Mouse (Mus musculus) retina, adult 2 months (tissue): ENCODE measurements at regions not wholly inside any gene's neighbourhood (a gene's known extent, or its start where the extent isn't known, plus 50 kb on each side); places are given as distances from the start of the nearest gene placed in this dataset.
"Not testable (repeated sequence)": the region's sequence is repeated elsewhere in the genome, so short reads cannot be mapped to it uniquely, and the experiment has no call there.

Experiments used
- DNase-seq: peaks from one replicate; pipeline ENCODE4 v3.0.0-alpha.2; 2012; ENCODE audit warnings: low read depth, low spot score

GRCm38 (mm10) chr14:54148626-54149025, 105.3 kb downstream of the Dad1 start:
- no peak for DNase-seq

- no peak for DNase-seq
Measured at GRCm38 (mm10) chr14:54148121-54148520, 105.8 kb downstream of the Dad1 start.

- no peak for DNase-seq
Measured at GRCm38 (mm10) chr14:54147546-54147945, 106.4 kb downstream of the Dad1 start.

GRCm38 (mm10) chr14:54145743-54146741, 107.9 kb downstream of the Dad1 start:
- DNase-seq: no peak

GRCm38 (mm10) chr14:54143828-54144227, 110.1 kb downstream of the Dad1 start:
- DNase-seq: no peak

GRCm38 (mm10) chr14:54138288-54138687, 115.6 kb downstream of the Dad1 start:
- no peak for DNase-seq

- no peak for DNase-seq
Measured at GRCm38 (mm10) chr14:54136538-54136937, 117.4 kb downstream of the Dad1 start.

GRCm38 (mm10) chr14:54128334-54128733, 125.6 kb downstream of the Dad1 start:
- no peak for DNase-seq

- no peak for DNase-seq
Measured at GRCm38 (mm10) chr14:54125510-54125909, 128.4 kb downstream of the Dad1 start.

GRCm38 (mm10) chr14:54121973-54122372, 131.9 kb downstream of the Dad1 start:
- no peak for DNase-seq

- no peak for DNase-seq
Measured at GRCm38 (mm10) chr14:54121340-54121739, 132.6 kb downstream of the Dad1 start.

GRCm38 (mm10) chr14:54120194-54120593, 133.7 kb downstream of the Dad1 start:
- DNase-seq: no peak

GRCm38 (mm10) chr14:54117607-54118006, 136.3 kb downstream of the Dad1 start:
- DNase-seq: not testable (repeated sequence)

- no peak for DNase-seq
Measured at GRCm38 (mm10) chr14:54113216-54113615, 140.7 kb downstream of the Dad1 start.

- no peak for DNase-seq
Measured at GRCm38 (mm10) chr14:54110971-54111370, 142.9 kb downstream of the Dad1 start.

GRCm38 (mm10) chr14:54109129-54109528, 144.8 kb downstream of the Dad1 start:
- DNase-seq: no peak

GRCm38 (mm10) chr14:54108311-54109074, 145.4 kb downstream of the Dad1 start:
- DNase-seq: no peak

- no peak for DNase-seq
Measured at GRCm38 (mm10) chr14:54107204-54107796, 146.6 kb downstream of the Dad1 start.

- no peak for DNase-seq
Measured at GRCm38 (mm10) chr14:54104243-54104642, 149.7 kb downstream of the Dad1 start.

GRCm38 (mm10) chr14:54103541-54103940, 150.4 kb downstream of the Dad1 start:
- DNase-seq: no peak

- DNase-seq: no peak
Measured at GRCm38 (mm10) chr14:54103115-54103514, 150.8 kb downstream of the Dad1 start.

- DNase-seq: no peak
Measured at GRCm38 (mm10) chr14:54101775-54102174, 152.1 kb downstream of the Dad1 start.
